In genomic region chr19:44135072-44135959, GRCm38 (mm10) we compare ENCODE assay signal across 8 mouse cellular contexts. TPM values are rescaled to one million over a fixed set of nuclear protein-coding genes. Genes with fewer than 3 reads are reported as not detected.
DNase-seq lines count a peak whose midpoint lies in the region; ATAC-seq lines count a peak whose summit lies in the region.

TSS of gene Cwf19l1 (minus strand) at chr19:44135876.

- H3K27me3 ChIP-seq in hindbrain, embryonic 12.5 days = no peaks in the 10 kb centered on the region

- H3K4me2 ChIP-seq in hindbrain, embryonic 12.5 days (replicated peaks) = peak within 1 kb of the TSS; percentile 76

- peak within 1 kb of the TSS; percentile 69 for H3K9ac ChIP-seq in hindbrain, embryonic 12.5 days

- peak; percentile 94 for DNase-seq in NIH3T3 (ENCODE audit: low read depth)
- DNase-seq in cerebellum, postnatal 10 days = peak; percentile 95 to 96
- peak; percentile 79 to 88 for DNase-seq in frontal cortex, postnatal 10 days (ENCODE audit: low spot score in 2 of 2)
- peak; percentile 91 for DNase-seq in layer of hippocampus, postnatal 14 days (ENCODE audit: low spot score in 2 of 2)
- DNase-seq in lung, postnatal 14 days = peak; percentile 89
- peak; percentile 89 for DNase-seq in retina, adult 2 months (ENCODE audit: low read depth, low spot score)
- DNase-seq in thymus, postnatal 36 days = peak; percentile 76 to 78

- WGBS in hindbrain, embryonic 12.5 days = under 1% methylated on average over 44 of the region's 45 CpGs

- H3K27ac ChIP-seq in hindbrain, embryonic 12.5 days = peak within 1 kb of the TSS; percentile 91

- peaks cover 7% of the 10 kb centered on the region for H3K4me1 ChIP-seq in hindbrain, embryonic 12.5 days

- H3K36me3 ChIP-seq in hindbrain, embryonic 12.5 days = peaks cover 41% of the 10 kb centered on the region

- peak within 1 kb of the TSS; percentile 60 for H3K4me3 ChIP-seq in hindbrain, embryonic 12.5 days

- ATAC-seq in hindbrain, embryonic 12.5 days (ENCODE audit: low FRiP score) = peak; percentile 91

- no peaks in the 10 kb centered on the region for H3K9me3 ChIP-seq in hindbrain, embryonic 12.5 days (replicated peaks)

RNA-seq across cellular contexts. Expression of gene Cwf19l1, which starts in this region (rescaled TPM):
- 35.6 and 38.6 TPM in 2 replicates for polyA plus RNA-seq in hindbrain, embryonic 12.5 days (2016; fragmentation: Nextera tagmentation; extraction: Ambion mirVana)
- total RNA-seq in layer of hippocampus, postnatal 14 days (2021) = 10 to 100 TPM; 16.2 to 16.6 TPM

Comparison
In these comparisons a context has a peak if more than half of its experiments do, and no peak if none do; other contexts are left out.
1. Peak in every context shown above with its lines: DNase-seq, ATAC-seq, H3K4me3 ChIP-seq and H3K27ac ChIP-seq.